Mouse (Mus musculus): ENCODE data around the gene Timm8a2. TPM values are rescaled to one million over a fixed set of nuclear protein-coding genes. Genes with fewer than 3 reads are reported as not detected.
"Not testable (repeated sequence)": the region's sequence is repeated elsewhere in the genome, so short reads cannot be mapped to it uniquely, and the experiment has no call there.

Timm8a2 gene
- polyA plus RNA-seq, 1 experiment from 2014 or later, result not detected

DNA sequence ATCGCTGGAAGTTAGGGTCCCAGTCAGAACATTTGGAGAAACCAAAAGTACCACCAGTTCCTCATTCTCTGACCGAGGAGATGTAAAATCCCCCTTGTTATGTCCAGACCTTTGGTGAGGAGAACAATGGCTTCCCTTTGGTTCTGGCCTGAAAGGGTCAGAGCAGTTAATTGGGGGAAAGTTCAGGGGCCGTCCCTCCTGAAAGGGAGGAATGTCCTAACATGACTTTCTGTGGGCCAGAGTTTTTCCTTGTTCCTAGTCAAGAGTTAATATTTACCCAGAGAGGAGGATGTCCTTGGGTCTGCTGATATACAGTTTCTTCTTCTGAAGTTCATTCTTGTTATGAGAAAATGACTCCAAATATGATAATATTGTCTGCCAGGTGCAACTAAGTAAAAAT lies 33.6 kb downstream of the Timm8a2 start:
- 19% methylated on average over 3 of the region's 3 CpGs for WGBS
- not testable (repeated sequence) for H3K27me3 ChIP-seq; H3K9me3 ChIP-seq; H3K27ac ChIP-seq; H3K9ac ChIP-seq; H3K4me2 ChIP-seq; H3K4me3 ChIP-seq; ATAC-seq (ENCODE audit: low FRiP score); H3K36me3 ChIP-seq; H3K4me1 ChIP-seq (replicated peaks)

DNA sequence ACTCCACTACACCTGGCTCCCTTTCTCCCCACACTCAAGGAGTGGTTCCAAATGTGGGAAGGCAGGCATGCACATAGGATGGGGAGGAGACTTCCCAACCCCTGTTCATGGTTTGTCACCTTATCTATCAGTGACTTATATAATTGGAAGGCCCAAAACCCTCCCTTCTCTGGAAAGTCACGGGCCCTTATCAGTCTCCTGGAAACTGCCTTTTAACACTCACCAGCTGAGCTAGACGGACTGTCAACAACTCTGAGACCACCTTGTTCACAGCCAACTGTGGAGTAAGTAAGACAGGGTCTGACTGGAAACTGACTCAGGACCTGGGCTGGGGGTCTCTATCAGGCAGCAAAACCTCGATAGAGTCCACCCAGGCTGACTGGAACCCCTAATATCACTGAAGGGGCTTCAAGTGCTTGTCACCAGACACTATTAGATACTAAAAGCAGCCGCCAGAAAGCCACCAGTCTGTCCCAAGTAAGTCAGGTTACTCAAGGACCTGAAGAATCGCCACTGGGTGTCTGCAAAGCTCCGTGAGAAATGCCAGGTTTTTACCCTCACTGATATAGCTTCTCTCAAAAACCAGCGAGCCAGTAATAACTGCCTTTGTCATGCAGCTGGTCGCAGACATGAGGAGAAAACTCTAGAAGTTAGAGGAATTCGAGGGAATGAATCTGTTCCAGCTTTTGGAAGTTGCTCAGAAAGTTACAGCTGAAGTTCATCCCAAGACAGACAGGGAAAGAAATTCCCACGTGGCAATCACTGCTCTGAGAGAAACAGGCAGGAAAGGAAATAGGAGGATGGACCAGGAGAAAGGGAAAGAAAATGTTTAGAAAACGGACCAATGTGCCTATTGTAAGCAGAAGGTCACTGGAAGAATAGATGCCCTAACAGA lies 34.6 kb downstream of the Timm8a2 start:
- Histone ChIP-seq H3K9me3 (no peaks in the 10 kb centered on the region), H3K27me3 (no peaks in the 10 kb centered on the region), H3K9ac (no peak overlapping the region), H3K27ac (no peak overlapping the region), H3K4me3 (no peak overlapping the region), H3K4me2 (no peak overlapping the region), H3K36me3 (no peaks in the 10 kb centered on the region), H3K4me1 (replicated peaks) (no peaks in the 10 kb centered on the region)
- ATAC-seq (ENCODE audit: low FRiP score), result no peak
- 57% methylated on average over 11 of the region's 11 CpGs for WGBS

DNA sequence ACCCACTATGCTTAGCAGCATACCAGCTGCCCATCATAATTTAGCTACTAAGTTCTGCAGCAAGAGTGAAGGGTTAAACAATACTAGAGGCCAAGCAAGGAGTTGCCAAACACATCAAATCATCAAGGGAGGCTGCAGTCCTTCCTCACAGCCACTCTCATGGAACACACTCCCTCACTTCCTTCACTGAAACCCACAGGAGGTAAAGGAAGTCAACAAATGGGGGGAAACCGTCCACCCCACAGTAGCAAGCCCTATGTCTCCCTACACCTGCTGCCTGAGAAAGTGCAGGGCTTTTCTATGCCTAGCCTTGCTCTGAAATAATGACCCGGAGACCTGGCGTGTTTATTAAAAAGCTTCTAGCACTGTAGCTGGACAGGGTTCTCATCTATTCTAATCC lies 35.5 kb downstream of the Timm8a2 start:
- H3K4me3 ChIP-seq, result no peak overlapping the region
- no peaks in the 10 kb centered on the region for H3K4me1 ChIP-seq (replicated peaks)
- no peaks in the 10 kb centered on the region for H3K9me3 ChIP-seq
- WGBS, result 79% methylated on average over 3 of the region's 3 CpGs
- H3K27ac ChIP-seq, result no peak overlapping the region
- no peak for ATAC-seq (ENCODE audit: low FRiP score)
- H3K27me3 ChIP-seq, result no peaks in the 10 kb centered on the region
- H3K9ac ChIP-seq, result no peak overlapping the region
- no peaks in the 10 kb centered on the region for H3K36me3 ChIP-seq
- no peak overlapping the region for H3K4me2 ChIP-seq

DNA sequence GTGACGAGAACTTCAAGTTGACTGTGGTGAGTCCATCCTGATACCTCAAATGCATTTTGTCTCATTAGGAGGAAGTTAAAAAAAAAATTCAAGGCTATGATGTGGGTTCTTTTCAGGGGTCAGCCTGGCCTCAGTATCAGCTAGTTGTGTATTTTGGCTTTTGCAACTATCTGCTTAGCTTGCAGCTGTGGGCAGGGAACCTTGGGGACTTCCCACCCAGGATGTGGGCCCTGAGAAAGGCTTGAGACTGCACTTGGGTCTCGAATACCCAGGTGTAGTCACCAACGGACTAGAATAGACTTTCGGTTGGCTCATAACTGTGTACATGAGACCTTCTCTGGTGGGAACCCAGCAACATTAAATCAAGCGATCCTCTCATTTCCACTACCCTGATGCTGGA lies 38.9 kb downstream of the Timm8a2 start:
- WGBS, result 95% methylated on average over 5 of the region's 5 CpGs
- no peaks in the 10 kb centered on the region for H3K36me3 ChIP-seq
- H3K27ac ChIP-seq, result no peak overlapping the region
- H3K4me3 ChIP-seq, result no peak overlapping the region
- H3K27me3 ChIP-seq, result no peaks in the 10 kb centered on the region
- no peak overlapping the region for H3K4me2 ChIP-seq
- H3K9me3 ChIP-seq, result no peaks in the 10 kb centered on the region
- no peak for ATAC-seq (ENCODE audit: low FRiP score)
- H3K4me1 ChIP-seq (replicated peaks), result no peaks in the 10 kb centered on the region
- H3K9ac ChIP-seq, result no peak overlapping the region

- Histone ChIP-seq H3K36me3 (no peaks in the 10 kb centered on the region), H3K9me3 (no peaks in the 10 kb centered on the region), H3K4me1 (replicated peaks) (no peaks in the 10 kb centered on the region), H3K27ac (no peak overlapping the region), H3K27me3 (no peaks in the 10 kb centered on the region), H3K4me3 (no peak overlapping the region), H3K4me2 (no peak overlapping the region), H3K9ac (no peak overlapping the region)
- WGBS, result 80% methylated on average over 10 of the region's 10 CpGs
- no peak for ATAC-seq (ENCODE audit: low FRiP score)
These were observed 39.9 kb downstream of the Timm8a2 start for GRCm38 (mm10) chr14:122074360-122074759.

GRCm38 (mm10) chr14:122075485-122076200 lies 41.2 kb downstream of the Timm8a2 start:
- H3K4me1 ChIP-seq (replicated peaks), result no peaks in the 10 kb centered on the region
- WGBS, result 85% methylated on average over 21 of the region's 21 CpGs
- no peak overlapping the region for H3K9ac ChIP-seq
- no peaks in the 10 kb centered on the region for H3K9me3 ChIP-seq
- H3K36me3 ChIP-seq, result no peaks in the 10 kb centered on the region
- ATAC-seq (ENCODE audit: low FRiP score), result no peak
- H3K4me3 ChIP-seq, result no peak overlapping the region
- H3K27me3 ChIP-seq, result no peaks in the 10 kb centered on the region
- no peak overlapping the region for H3K27ac ChIP-seq
- no peak overlapping the region for H3K4me2 ChIP-seq

GRCm38 (mm10) chr14:122077017-122077416 lies 42.5 kb downstream of the Timm8a2 start:
- H3K4me2 ChIP-seq, result no peak overlapping the region
- no peak overlapping the region for H3K27ac ChIP-seq
- no peaks in the 10 kb centered on the region for H3K36me3 ChIP-seq
- no peak overlapping the region for H3K9ac ChIP-seq
- H3K4me3 ChIP-seq, result no peak overlapping the region
- H3K4me1 ChIP-seq (replicated peaks), result no peaks in the 10 kb centered on the region
- H3K27me3 ChIP-seq, result no peaks in the 10 kb centered on the region
- no peak for ATAC-seq (ENCODE audit: low FRiP score)
- WGBS, result 87% methylated on average over 3 of the region's 3 CpGs
- H3K9me3 ChIP-seq, result no peaks in the 10 kb centered on the region

DNA sequence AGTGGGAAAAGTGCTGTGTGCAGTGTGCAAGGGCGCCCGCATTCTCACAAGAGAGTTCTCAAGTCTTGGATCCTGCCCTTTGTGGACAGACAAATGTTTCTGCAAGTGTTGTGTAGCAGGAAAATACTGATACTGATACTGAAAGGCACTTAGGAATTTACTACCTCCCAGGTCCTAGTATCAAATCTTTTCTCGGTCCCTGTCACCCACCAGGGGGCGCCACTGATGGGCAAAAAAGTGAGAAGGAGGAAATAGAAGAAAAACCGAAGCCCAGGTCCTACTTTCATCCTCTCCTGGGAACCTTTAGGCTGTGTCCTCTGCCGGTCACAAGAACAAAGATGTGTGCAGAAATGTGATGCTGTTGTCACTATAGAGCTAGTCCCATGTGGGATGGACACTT lies 45.0 kb downstream of the Timm8a2 start:
- Histone ChIP-seq H3K4me1 (replicated peaks) (no peaks in the 10 kb centered on the region), H3K36me3 (no peaks in the 10 kb centered on the region), H3K27ac (no peak overlapping the region), H3K9ac (no peak overlapping the region), H3K9me3 (no peaks in the 10 kb centered on the region), H3K4me3 (no peak overlapping the region), H3K27me3 (no peaks in the 10 kb centered on the region), H3K4me2 (no peak overlapping the region)
- 48% methylated on average over 6 of the region's 6 CpGs for WGBS
- ATAC-seq (ENCODE audit: low FRiP score), result no peak

- Histone ChIP-seq H3K36me3 (no peaks in the 10 kb centered on the region), H3K9ac (no peak overlapping the region), H3K27ac (no peak overlapping the region), H3K9me3 (no peaks in the 10 kb centered on the region), H3K27me3 (no peaks in the 10 kb centered on the region), H3K4me1 (replicated peaks) (no peaks in the 10 kb centered on the region), H3K4me2 (no peak overlapping the region), H3K4me3 (no peak overlapping the region)
- ATAC-seq (ENCODE audit: low FRiP score), result no peak
- WGBS, result 86% methylated on average over 5 of the region's 5 CpGs
These were observed 45.4 kb downstream of the Timm8a2 start for GRCm38 (mm10) chr14:122079921-122080320.

- H3K4me2 ChIP-seq, result no peak overlapping the region
- no peak for ATAC-seq (ENCODE audit: low FRiP score)
- no peak overlapping the region for H3K4me3 ChIP-seq
- no peaks in the 10 kb centered on the region for H3K36me3 ChIP-seq
- H3K4me1 ChIP-seq (replicated peaks), result no peaks in the 10 kb centered on the region
- no peaks in the 10 kb centered on the region for H3K27me3 ChIP-seq
- no peak overlapping the region for H3K27ac ChIP-seq
- 67% methylated on average over 3 of the region's 3 CpGs for WGBS
- H3K9me3 ChIP-seq, result no peaks in the 10 kb centered on the region
- no peak overlapping the region for H3K9ac ChIP-seq
These were observed 46.8 kb downstream of the Timm8a2 start for GRCm38 (mm10) chr14:122081308-122081707.

GRCm38 (mm10) chr14:122083499-122083898 lies 49.0 kb downstream of the Timm8a2 start:
- H3K36me3 ChIP-seq, result no peaks in the 10 kb centered on the region
- H3K4me2 ChIP-seq, result no peak overlapping the region
- H3K9ac ChIP-seq, result no peak overlapping the region
- no peaks in the 10 kb centered on the region for H3K27me3 ChIP-seq
- H3K9me3 ChIP-seq, result no peaks in the 10 kb centered on the region
- WGBS, result 92% methylated on average over 7 of the region's 7 CpGs
- H3K4me1 ChIP-seq (replicated peaks), result no peaks in the 10 kb centered on the region
- no peak overlapping the region for H3K27ac ChIP-seq
- ATAC-seq (ENCODE audit: low FRiP score), result no peak
- H3K4me3 ChIP-seq, result no peak overlapping the region

- H3K4me3 ChIP-seq, result no peak overlapping the region
- no peak overlapping the region for H3K4me2 ChIP-seq
- WGBS, result 87% methylated on average over 5 of the region's 5 CpGs
- no peak overlapping the region for H3K27ac ChIP-seq
- no peaks in the 10 kb centered on the region for H3K4me1 ChIP-seq (replicated peaks)
- no peaks in the 10 kb centered on the region for H3K9me3 ChIP-seq
- no peaks in the 10 kb centered on the region for H3K36me3 ChIP-seq
- H3K9ac ChIP-seq, result no peak overlapping the region
- no peaks in the 10 kb centered on the region for H3K27me3 ChIP-seq
- no peak for ATAC-seq (ENCODE audit: low FRiP score)
These were observed 53.5 kb downstream of the Timm8a2 start for GRCm38 (mm10) chr14:122087956-122088355.

All from hindbrain, embryonic 13.5 days (tissue).